Mouse (Mus musculus): ENCODE measurements around the gene Polr3c.
"Not testable (repeated sequence)": the region's sequence is repeated elsewhere in the genome, so short reads cannot be mapped to it uniquely, and the experiment has no call there.

Gene Polr3c

DNA sequence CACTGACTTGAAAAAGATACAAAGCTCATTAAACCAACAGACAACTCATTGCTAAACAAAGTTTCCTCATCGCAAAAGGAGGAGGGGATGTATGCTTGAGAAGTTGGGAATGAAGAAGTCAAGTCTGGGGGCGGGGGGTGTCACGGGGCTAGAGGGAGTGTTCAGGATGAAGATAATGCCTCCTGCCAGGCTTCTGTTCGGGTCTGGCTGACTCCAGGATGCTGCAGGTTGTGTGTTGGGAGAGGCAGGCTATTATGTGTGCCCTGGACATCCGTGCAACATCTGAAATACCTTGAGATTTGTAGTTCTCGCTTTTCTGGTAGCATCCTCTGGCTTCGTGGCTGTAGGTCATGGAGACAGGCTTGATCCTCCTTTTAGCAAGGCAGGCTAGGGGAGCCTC is 49.0 kb downstream of the Polr3c start:
- no peak for DNase-seq (ENCODE audit: low spot score in 2 of 2)

DNA sequence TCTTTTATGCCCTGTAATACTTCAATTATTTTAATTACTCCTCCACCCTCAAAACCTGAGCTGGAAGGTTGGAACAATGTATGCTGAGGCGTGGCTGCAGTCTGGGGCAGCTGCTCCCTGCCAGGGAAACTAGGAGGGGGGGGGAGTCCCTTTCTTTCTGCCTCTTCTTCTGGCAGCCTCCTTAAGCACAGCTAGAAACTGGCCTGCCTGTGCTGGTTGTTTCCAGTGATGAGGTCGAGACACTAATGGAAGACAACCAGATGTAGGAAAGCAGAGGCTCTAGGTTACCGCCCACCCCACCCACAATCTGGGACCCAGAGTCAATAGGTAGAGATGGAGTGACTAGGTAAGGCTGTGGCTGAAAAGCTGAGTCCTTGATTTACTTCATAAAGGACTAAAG is 51.7 kb downstream of the Polr3c start:
- no peak for DNase-seq (ENCODE audit: low spot score in 2 of 2)

GRCm38 (mm10) chr3:96675171-96675570 is 52.3 kb downstream of the Polr3c start:
- DNase-seq (ENCODE audit: low spot score in 2 of 2) = no peak

DNA sequence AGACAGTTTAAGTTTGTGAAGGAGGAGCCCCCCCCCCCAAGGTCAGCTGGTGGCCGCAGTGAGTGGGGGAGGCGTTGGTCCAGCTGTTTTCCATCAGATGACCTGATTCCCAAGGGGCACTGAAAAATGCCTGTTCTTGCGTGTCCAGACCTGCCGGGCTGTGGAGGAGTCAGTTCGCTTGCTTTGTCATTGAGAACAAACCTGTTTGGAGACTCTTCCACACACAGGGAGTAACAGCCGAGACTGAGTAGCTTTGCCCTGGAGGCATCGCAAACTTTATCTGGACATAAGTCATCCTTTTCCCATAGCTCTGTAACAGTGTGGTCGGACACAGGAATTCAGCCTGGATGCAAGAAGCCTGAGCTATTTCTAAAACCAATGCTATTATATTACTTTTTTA is 53.0 kb downstream of the Polr3c start:
- DNase-seq (ENCODE audit: low spot score in 2 of 2) = no peak

DNA sequence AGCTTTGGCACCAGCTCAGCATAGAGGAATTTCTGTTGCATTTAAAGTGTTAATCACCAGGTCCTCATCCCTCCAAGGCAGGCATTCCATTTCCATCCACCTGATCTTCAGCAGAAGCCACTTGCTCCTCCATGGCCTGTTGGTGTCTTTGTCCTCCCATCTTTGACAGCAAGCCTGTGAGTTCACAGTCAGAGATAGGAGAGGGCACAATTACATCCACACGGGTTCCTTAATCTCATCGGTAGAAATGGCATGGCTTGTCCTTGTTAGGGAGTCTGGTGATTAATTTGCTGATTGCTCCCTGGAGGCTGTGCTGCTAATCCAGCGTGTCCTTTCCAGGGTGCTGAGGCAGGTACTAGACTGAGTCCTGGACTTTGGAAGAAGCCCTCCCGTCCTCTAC is 53.9 kb downstream of the Polr3c start:
- no peak for DNase-seq (ENCODE audit: low spot score in 2 of 2)

DNA sequence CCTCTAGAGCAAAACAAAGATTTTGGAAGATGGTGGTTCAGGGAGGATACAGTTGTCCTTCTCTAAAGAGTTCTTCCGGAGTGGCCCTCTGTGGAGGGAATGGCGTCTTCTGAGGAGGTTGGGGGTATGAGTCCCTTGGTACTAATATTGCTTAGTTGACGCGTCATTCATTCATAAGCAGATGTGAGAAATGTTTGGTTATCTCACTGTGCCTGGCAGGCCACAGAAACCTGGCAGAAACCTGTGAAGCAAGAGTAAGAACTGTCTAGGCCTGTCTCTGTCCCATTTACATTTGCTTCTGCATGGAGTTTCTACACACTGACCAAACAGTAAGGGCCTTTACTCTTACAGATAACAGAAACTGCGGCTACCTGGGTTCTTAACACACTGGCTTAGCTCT is 55.9 kb downstream of the Polr3c start:
- DNase-seq (ENCODE audit: low spot score in 2 of 2) = no peak

DNA sequence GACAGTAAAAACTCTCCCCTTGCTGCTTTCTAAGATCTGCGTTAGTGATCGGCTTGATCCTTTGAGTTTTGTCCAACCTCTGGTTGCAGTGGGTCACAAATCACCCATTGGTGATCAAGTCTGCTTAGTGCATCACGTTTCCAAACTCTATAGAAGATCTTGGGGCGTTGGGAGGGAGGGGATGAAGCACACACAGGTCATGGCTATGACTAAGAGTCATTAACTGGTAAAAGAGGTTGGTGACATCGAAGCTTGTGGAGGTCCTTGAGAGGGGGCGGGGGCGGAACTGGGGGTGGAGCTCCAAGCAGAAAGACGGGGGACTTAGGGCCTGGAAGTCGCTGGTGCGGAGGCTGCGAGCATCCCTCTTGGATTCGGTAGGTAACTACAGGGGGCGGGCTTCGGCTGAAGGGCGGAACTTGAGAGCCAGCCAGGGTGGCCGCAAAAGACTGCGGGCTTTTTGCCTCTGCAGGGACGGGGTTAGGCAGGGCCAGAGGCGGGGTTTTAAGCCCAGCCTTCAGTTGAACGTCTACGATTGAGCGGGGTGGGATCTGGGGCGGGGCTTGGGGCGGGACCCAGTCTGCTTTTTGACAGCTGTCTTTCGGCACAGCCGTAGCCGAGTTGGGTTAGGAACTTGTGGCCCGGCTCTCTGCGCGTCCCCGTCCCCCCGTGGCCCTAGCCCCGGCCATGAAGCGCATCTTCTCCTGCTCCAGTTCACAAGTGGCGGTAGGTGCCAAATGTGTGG is 57.5 kb downstream of the Polr3c start, which contains the start of gene Ankrd35:
Gene Ankrd35, plus strand, starts transcription at position 405 of the 742 bp plus-strand sequence.
- peak; percentile 75 to 86 for DNase-seq (ENCODE audit: low spot score in 2 of 2)

- DNase-seq (ENCODE audit: low spot score in 2 of 2) = no peak
Observed at GRCm38 (mm10) chr3:96668424-96669067, 58.9 kb downstream of the Polr3c start.

GRCm38 (mm10) chr3:96667316-96667715 is 60.1 kb downstream of the Polr3c start:
- DNase-seq (ENCODE audit: low spot score in 2 of 2) = no peak

GRCm38 (mm10) chr3:96666916-96667315 is 60.5 kb downstream of the Polr3c start:
- no peak for DNase-seq (ENCODE audit: low spot score in 2 of 2)

DNA sequence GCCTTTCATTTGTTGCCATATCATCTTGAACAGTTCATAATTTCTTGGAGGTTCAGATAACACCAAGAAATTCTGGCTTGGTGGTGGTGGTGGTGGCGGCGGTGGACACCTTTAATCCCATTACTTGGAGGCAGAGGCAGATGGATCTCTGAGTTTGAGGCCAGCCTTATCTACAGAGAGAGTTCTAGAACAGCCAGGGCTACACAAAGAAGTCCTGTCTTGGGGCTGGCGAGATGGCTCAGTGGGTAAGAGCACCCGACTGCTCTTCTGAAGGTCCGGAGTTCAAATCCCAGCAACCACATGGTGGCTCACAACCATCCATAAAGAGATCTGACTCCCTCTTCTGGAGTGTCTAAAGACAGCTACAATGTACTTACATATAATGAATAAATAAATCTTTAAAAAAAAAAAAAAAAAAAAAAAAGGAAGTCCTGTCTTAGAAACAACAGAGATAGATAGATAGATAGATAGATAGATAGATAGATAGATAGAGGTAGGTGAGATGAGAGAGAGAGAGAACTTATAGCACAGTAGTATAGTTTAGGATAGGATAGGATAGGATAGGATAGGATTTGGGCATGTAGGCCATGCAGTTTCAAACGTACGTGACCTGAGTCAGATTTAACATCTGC is 61.6 kb downstream of the Polr3c start:
- not testable (repeated sequence) for DNase-seq (ENCODE audit: low spot score in 2 of 2)

- DNase-seq (ENCODE audit: low spot score in 2 of 2) = peak; percentile 39 to 58
Observed at GRCm38 (mm10) chr3:96663432-96664239, 63.8 kb downstream of the Polr3c start.

- DNase-seq (ENCODE audit: low spot score in 2 of 2) = no peak
Observed at GRCm38 (mm10) chr3:96662731-96663316, 64.6 kb downstream of the Polr3c start.
